Mouse (Mus musculus) layer of hippocampus, postnatal 25 days (tissue): Measurements from ENCODE around the gene Olfr414. TPM values are rescaled to one million over a fixed set of nuclear protein-coding genes. Genes with fewer than 3 reads are reported as not detected.

Experiments
- DNase-seq, 2 experiments: peaks; one replicate each; pipeline ENCODE4 v3.0.0; 2022; ENCODE audit warnings: mixed read lengths in 2 of 2, low spot score in 1 of 2; ENCODE audit errors: extremely low spot score in 1 of 2
- total RNA-seq, 2 experiments: library from RNA; stranded (reverse); gene quantifications; 2 replicates each; pipeline ENCODE4 v1.2.3; 2021

Gene Olfr414
- not detected for total RNA-seq

- DNase-seq = no peak
Observed at GRCm38 (mm10) chr1:174423764-174424163, at the start of gene Olfr414. Gene Olfr414, plus strand, starts transcription at chr1:174424064.

GRCm38 (mm10) chr1:174390746-174391145 is 33.1 kb upstream of the Olfr414 start, which contains the start of gene Olfr248:
Gene Olfr248, plus strand, starts transcription at chr1:174391046.
- DNase-seq = no peak

- no peak for DNase-seq
Observed at GRCm38 (mm10) chr1:174422959-174423358, 905 bp upstream of the Olfr414 start.

- DNase-seq = no peak
Observed at GRCm38 (mm10) chr1:174426180-174426986, 2.5 kb downstream of the Olfr414 start.

GRCm38 (mm10) chr1:174427402-174427801 is 3.5 kb downstream of the Olfr414 start:
- no peak for DNase-seq

- DNase-seq = no peak
Observed at GRCm38 (mm10) chr1:174428407-174428806, 4.5 kb downstream of the Olfr414 start.

GRCm38 (mm10) chr1:174434121-174434520 is 10.3 kb downstream of the Olfr414 start:
- DNase-seq = no peak

GRCm38 (mm10) chr1:174441782-174442181 is 17.9 kb downstream of the Olfr414 start, which contains the start of gene Olfr220:
Gene Olfr220, plus strand, starts transcription at chr1:174442082.
- no peak for DNase-seq

GRCm38 (mm10) chr1:174455100-174455499 is 31.2 kb downstream of the Olfr414 start:
- DNase-seq = no peak

- no peak for DNase-seq
Observed at GRCm38 (mm10) chr1:174465385-174465784, 41.5 kb downstream of the Olfr414 start.

GRCm38 (mm10) chr1:174466240-174466639 is 42.4 kb downstream of the Olfr414 start:
- no peak for DNase-seq

- peak; percentile 12 to 34 for DNase-seq
Observed at GRCm38 (mm10) chr1:174469736-174470135, 45.9 kb downstream of the Olfr414 start.

GRCm38 (mm10) chr1:174482567-174482966 is 58.7 kb downstream of the Olfr414 start:
- no peak for DNase-seq

Other genes with a start within 250 kb of the Olfr414 start
- gene Olfr419, start 172.0 kb upstream of the Olfr414 start, total RNA-seq = not detected
- not detected for gene Mptx1, start 93.5 kb upstream of the Olfr414 start, total RNA-seq
- gene Olfr417, start 58.9 kb upstream of the Olfr414 start, total RNA-seq = not detected
- not detected for gene Olfr248, start 33.0 kb upstream of the Olfr414 start, total RNA-seq
- gene Olfr220, start 18.0 kb downstream of the Olfr414 start, total RNA-seq = not detected
- gene Fmn2, start 77.8 kb downstream of the Olfr414 start, total RNA-seq = 10 to 100 TPM; 60.4 to 65.6 TPM